Mouse (Mus musculus): ENCODE measurements at regions not wholly inside any gene's neighbourhood (a gene's known extent, or its start where the extent isn't known, plus 50 kb on each side); places are given as distances from the start of the nearest gene placed in this dataset.

GRCm38 (mm10) chr2:83552329-83552728, 91.9 kb upstream of the Zc3h15 start:
- TF ChIP-seq ZKSCAN1 (IDR thresholded peaks at IDR 0.05; ENCODE audit: low read depth, low read length) (no peak), MXI1 (IDR thresholded peaks at IDR 0.05; ENCODE audit: low read depth, low read length) (no peak), BHLHE40 (IDR thresholded peaks at IDR 0.05; ENCODE audit: borderline replicate concordance, low read depth, low read length) (no peak), CTCF (IDR thresholded peaks at IDR 0.05 in 2 of 3, conservative IDR thresholded peaks at IDR 0.05 in 1 of 3; ENCODE audit: control insufficient read depth in 1 of 3, insufficient read depth in 1 of 3, low read depth in 2 of 3, low read length in 3 of 3, poor library complexity in 1 of 3, severe bottlenecking in 1 of 3) (no peak), MAFK (IDR thresholded peaks at IDR 0.05; ENCODE audit: borderline replicate concordance, low read depth, low read length) (no peak), POLR2A (IDR thresholded peaks at IDR 0.05; ENCODE audit: control insufficient read depth in 1 of 2, insufficient read depth in 1 of 2, low read depth in 1 of 2, low read length in 2 of 2, poor library complexity in 1 of 2) (no peak), SIN3A (IDR thresholded peaks at IDR 0.05; ENCODE audit: low read length) (no peak), ZMIZ1 (IDR thresholded peaks at IDR 0.05; ENCODE audit: low read depth, low read length) (no peak), USF1 (IDR thresholded peaks at IDR 0.05; ENCODE audit: low read depth, low read length) (no peak), POLR2AphosphoS2 (IDR thresholded peaks at IDR 0.05; ENCODE audit: low read length) (no peak), ZC3H11A (IDR thresholded peaks at IDR 0.05; ENCODE audit: low read depth, low read length) (no peak)

Data from MEL (cell line).